Mouse (Mus musculus): ENCODE results near the gene Slc23a3.

DNA sequence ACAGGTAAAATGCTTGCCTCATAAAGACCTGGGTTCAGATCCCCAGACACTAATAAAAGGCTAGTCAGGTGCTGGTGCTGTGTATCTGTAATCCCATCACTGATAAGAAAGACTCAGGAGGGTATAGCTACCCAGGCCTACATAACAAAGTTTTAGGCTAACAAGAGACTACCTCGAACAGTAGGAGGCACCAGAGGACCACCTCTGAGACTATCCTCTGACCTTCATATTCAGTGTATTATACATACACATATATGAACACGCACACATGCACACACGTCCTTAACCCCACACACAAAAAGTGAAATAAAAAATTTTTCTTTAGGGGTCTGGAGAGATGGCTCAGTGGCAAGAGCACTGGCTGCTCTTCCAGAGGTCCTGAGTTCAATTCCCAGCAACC, 11.5 kb downstream of the Slc23a3 start:
- no peak for TF ChIP-seq CTCF (IDR thresholded peaks at IDR 0.05; ENCODE audit: insufficient read depth, low read length)
- no peak for TF ChIP-seq POLR2A (IDR thresholded peaks at IDR 0.05; ENCODE audit: borderline replicate concordance, extremely low read depth, low read depth, low read length)
